Mouse (Mus musculus) CH12.LX (cell line): ENCODE measurements around the gene Rps25.

Source experiments
- BHLHE40 ChIP-seq: IDR thresholded peaks from 2 replicates; pipeline ENCODE4 v1.6.1; 2011; ENCODE audit warnings: mild to moderate bottlenecking, low read depth, low read length, improper control_type of control experiment
- CHD2 ChIP-seq: IDR thresholded peaks from 2 replicates; pipeline ENCODE4 v1.6.1; 2011; ENCODE audit warnings: low read length, improper control_type of control experiment
- CTCF ChIP-seq, 2 experiments: IDR thresholded peaks in 1 of 2; conservative IDR thresholded peaks in 1 of 2; 2 replicates each; pipeline ENCODE4 v1.5.1; 2011 to 2012; ENCODE audit warnings: low read depth in 2 of 2, low read length in 2 of 2, improper control_type of control experiment in 1 of 2, inconsistent platforms in 1 of 2, mild to moderate bottlenecking in 1 of 2, moderate library complexity in 1 of 2
- E2F4 ChIP-seq: IDR thresholded peaks from 2 replicates; pipeline ENCODE4 v1.6.1; 2011; ENCODE audit warnings: low read depth, low read length, improper control_type of control experiment; ENCODE audit not compliant: insufficient replicate concordance
- EP300 ChIP-seq: IDR thresholded peaks from 2 replicates; pipeline ENCODE4 v1.6.1; 2011; ENCODE audit warnings: low read length, improper control_type of control experiment
- ETS1 ChIP-seq: conservative IDR thresholded peaks from 2 replicates; pipeline ENCODE4 v1.6.1; 2012; ENCODE audit warnings: low read depth, mild to moderate bottlenecking, inconsistent platforms, low read length, improper control_type of control experiment, moderate library complexity
- JUN ChIP-seq: IDR thresholded peaks from 2 replicates; pipeline ENCODE4 v1.6.1; 2011; ENCODE audit warnings: low read depth, mild to moderate bottlenecking, low read length, improper control_type of control experiment, moderate library complexity; ENCODE audit not compliant: insufficient read depth
- KAT2A ChIP-seq: IDR thresholded peaks from 2 replicates; pipeline ENCODE4 v1.6.1; 2012; ENCODE audit warnings: low read length, improper control_type of control experiment, inconsistent platforms; ENCODE audit not compliant: insufficient replicate concordance
- MEF2A ChIP-seq: IDR thresholded peaks from 2 replicates; pipeline ENCODE4 v1.6.1; 2014; ENCODE audit warnings: low read depth, mild to moderate bottlenecking, inconsistent platforms, low read length, improper control_type of control experiment, borderline replicate concordance
- NELFE ChIP-seq: IDR thresholded peaks from 2 replicates; pipeline ENCODE4 v1.6.1; 2011; ENCODE audit warnings: low read depth, low read length, improper control_type of control experiment
- POLR2A ChIP-seq: IDR thresholded peaks from 2 replicates; pipeline ENCODE4 v1.6.1; 2011; ENCODE audit warnings: low read depth, mild to moderate bottlenecking, improper control_type of control experiment, low read length
- RAD21 ChIP-seq: IDR thresholded peaks from 2 replicates; pipeline ENCODE4 v1.6.1; 2011; ENCODE audit warnings: low read depth, mild to moderate bottlenecking, low read length, improper control_type of control experiment, moderate library complexity
- USF1 ChIP-seq: IDR thresholded peaks from 2 replicates; pipeline ENCODE4 v1.6.1; 2014; ENCODE audit warnings: low read depth, mild to moderate bottlenecking, inconsistent platforms, low read length, improper control_type of control experiment

GRCm38 (mm10) chr9:44412781-44413180, 5.8 kb downstream of the Rps25 start:
- no peak for TF ChIP-seq CTCF (conservative IDR thresholded peaks at IDR 0.05 in 1 of 2, IDR thresholded peaks at IDR 0.05 in 1 of 2; ENCODE audit: low read depth in 2 of 2, low read length in 2 of 2)
- no peak for TF ChIP-seq JUN
- no peak for TF ChIP-seq E2F4
- no peak; the same call in 1 of the 2 replicates for TF ChIP-seq POLR2A
- TF ChIP-seq USF1, result no peak
- TF ChIP-seq RAD21, result no peak
- TF ChIP-seq EP300, result no peak
- no peak for TF ChIP-seq BHLHE40
- TF ChIP-seq NELFE, result no peak
- TF ChIP-seq KAT2A, result no peak
- TF ChIP-seq MEF2A, result no peak
- TF ChIP-seq CHD2, result no peak
- no peak for TF ChIP-seq ETS1
